In the genomic region with DNA sequence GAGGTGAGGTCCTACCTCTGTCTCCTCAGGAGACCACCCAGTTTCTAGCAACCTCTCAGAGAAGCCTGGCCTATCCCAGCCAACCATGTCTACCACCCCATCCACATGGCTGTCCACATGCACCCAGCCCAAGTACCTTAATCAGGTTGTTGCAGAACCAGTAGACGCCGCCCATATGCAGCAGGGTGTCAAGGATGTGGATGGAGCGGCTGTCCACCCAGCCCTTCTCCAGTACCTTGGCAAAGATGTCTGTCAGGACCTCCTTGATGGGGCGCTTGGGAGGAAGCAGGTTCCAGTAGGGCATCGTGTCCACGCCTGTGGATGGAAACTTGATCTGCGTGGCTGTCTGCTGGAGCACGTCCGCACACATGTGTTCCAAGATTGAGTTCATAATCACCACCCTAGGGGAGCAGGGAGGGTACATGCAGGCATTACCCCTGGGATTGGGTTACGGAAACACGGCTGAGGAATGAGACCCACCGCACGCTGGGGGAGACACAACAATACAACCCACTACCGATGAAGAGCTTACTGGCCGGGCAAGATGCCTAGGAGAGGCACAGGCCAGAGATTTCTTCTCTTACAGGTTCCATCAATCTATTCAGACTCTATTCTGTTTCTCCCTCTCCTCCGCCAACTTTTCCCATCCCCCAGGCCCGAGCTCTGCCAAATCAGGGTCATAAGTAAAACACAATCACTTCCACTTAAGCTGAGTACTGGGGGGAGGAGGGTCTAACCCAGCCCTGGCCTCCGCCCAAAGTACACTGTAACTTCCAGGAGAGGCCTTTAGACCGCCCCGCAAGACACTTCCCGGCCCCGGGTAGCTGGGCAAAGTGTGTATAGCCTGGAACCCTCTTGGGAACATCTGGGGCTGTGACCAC, we compare ENCODE assay signal across 10 mouse cellular contexts. TPM values are rescaled to one million over a fixed set of nuclear protein-coding genes. Genes with fewer than 3 reads are reported as not detected.
DNase-seq lines count a peak whose midpoint lies in the region; ATAC-seq lines count a peak whose summit lies in the region.
"Had no signal": no experiment of that assay in that cellular context is flagged by ENCODE, and none has a peak within 500 bp of the region (broad histone marks: within the 10 kb centered on the region; RNA-seq: fewer than 3 reads in every experiment).

No protein-coding gene starts in this region.

- H3K9me3 ChIP-seq in hindbrain, embryonic 14.5 days (ENCODE audit: control insufficient read depth, low read length), result no peaks in the 10 kb centered on the region
- H3K9me3 ChIP-seq in hindbrain, embryonic 11.5 days (ENCODE audit: control insufficient read depth, low read length), result no peaks in the 10 kb centered on the region
- no peaks in the 10 kb centered on the region for H3K9me3 ChIP-seq in embryonic facial prominence, embryonic 15.5 days (replicated peaks)
- H3K9me3 ChIP-seq in kidney, embryonic 14.5 days (ENCODE audit: control insufficient read depth, low read length), result no peaks in the 10 kb centered on the region

- peak; percentile 21; the same call in 1 of the 2 replicates for ATAC-seq in hindbrain, embryonic 14.5 days (ENCODE audit: low FRiP score)
- no peak for ATAC-seq in hindbrain, embryonic 11.5 days (ENCODE audit: low FRiP score)
- peak; percentile 51 for ATAC-seq in embryonic facial prominence, embryonic 15.5 days (ENCODE audit: insufficient number of reproducible peaks, low FRiP score, low TSS enrichment, low read depth)
- ATAC-seq in kidney, embryonic 14.5 days (ENCODE audit: low FRiP score, low TSS enrichment), result peak; percentile 3; the same call in 1 of the 2 replicates

- H3K27me3 ChIP-seq in hindbrain, embryonic 14.5 days (ENCODE audit: control insufficient read depth, insufficient read depth, low read length), result no peaks in the 10 kb centered on the region
- no peaks in the 10 kb centered on the region for H3K27me3 ChIP-seq in hindbrain, embryonic 11.5 days (ENCODE audit: control insufficient read depth, insufficient read depth, low read length)
- H3K27me3 ChIP-seq in embryonic facial prominence, embryonic 15.5 days, result no peaks in the 10 kb centered on the region
- no peaks in the 10 kb centered on the region for H3K27me3 ChIP-seq in kidney, embryonic 14.5 days (ENCODE audit: control insufficient read depth, insufficient read depth, low read length)
- H3K27me3 ChIP-seq: CH12.LX had no signal

- DNase-seq in hindbrain, embryonic 14.5 days (ENCODE audit: low spot score), result no peak
- no peak for DNase-seq in hindbrain, embryonic 11.5 days (ENCODE audit: low spot score)
- peak; percentile 73 for DNase-seq in lung, postnatal 25 days (ENCODE audit: low spot score)
- no peak for DNase-seq in layer of hippocampus, postnatal 25 days (ENCODE audit: extremely low spot score in 1 of 2, low spot score in 1 of 2)
- DNase-seq in thymus, postnatal 0 days (ENCODE audit: low spot score), result no peak
- DNase-seq in thymus, postnatal 4 days, result no peak

- H3K36me3 ChIP-seq in hindbrain, embryonic 14.5 days (replicated peaks; ENCODE audit: control insufficient read depth, insufficient read depth), result peaks cover 84% of the 10 kb centered on the region
- H3K36me3 ChIP-seq in hindbrain, embryonic 11.5 days (ENCODE audit: control insufficient read depth, insufficient read depth, low read length), result peaks cover 2% of the 10 kb centered on the region
- H3K36me3 ChIP-seq in embryonic facial prominence, embryonic 15.5 days, result peaks cover 56% of the 10 kb centered on the region
- peaks cover 49% of the 10 kb centered on the region for H3K36me3 ChIP-seq in kidney, embryonic 14.5 days (ENCODE audit: control insufficient read depth, insufficient read depth, low read length)

- no peak overlapping the region for H3K9ac ChIP-seq in hindbrain, embryonic 14.5 days
- no peak overlapping the region for H3K9ac ChIP-seq in hindbrain, embryonic 11.5 days (ENCODE audit: low read depth, low read length)
- no peak overlapping the region for H3K9ac ChIP-seq in embryonic facial prominence, embryonic 15.5 days
- no peak overlapping the region for H3K9ac ChIP-seq in kidney, embryonic 14.5 days (ENCODE audit: low read depth, low read length)
- H3K9ac ChIP-seq: liver, embryonic 14.5 days had no signal

- no peak overlapping the region for H3K4me2 ChIP-seq in hindbrain, embryonic 14.5 days (replicated peaks)
- H3K4me2 ChIP-seq in hindbrain, embryonic 11.5 days (replicated peaks; ENCODE audit: low read depth, low read length), result no peak overlapping the region
- 0 out of 2 replicates have a peak overlapping the region, but pooled peaks have one; percentile 3 for H3K4me2 ChIP-seq in embryonic facial prominence, embryonic 15.5 days (replicated peaks)
- H3K4me2 ChIP-seq in kidney, embryonic 14.5 days (replicated peaks; ENCODE audit: low read depth, low read length), result no peak overlapping the region

- no peaks in the 10 kb centered on the region for H3K4me1 ChIP-seq in hindbrain, embryonic 14.5 days (replicated peaks; ENCODE audit: control insufficient read depth, insufficient read depth, low read length)
- no peaks in the 10 kb centered on the region for H3K4me1 ChIP-seq in hindbrain, embryonic 11.5 days (replicated peaks; ENCODE audit: control insufficient read depth, insufficient read depth, low read length)
- H3K4me1 ChIP-seq in embryonic facial prominence, embryonic 15.5 days, result peaks cover 36% of the 10 kb centered on the region
- peaks cover 55% of the 10 kb centered on the region for H3K4me1 ChIP-seq in kidney, embryonic 14.5 days (ENCODE audit: control insufficient read depth, insufficient read depth, low read length)

- no peak overlapping the region for H3K4me3 ChIP-seq in hindbrain, embryonic 14.5 days (replicated peaks; ENCODE audit: low read length)
- no peak overlapping the region for H3K4me3 ChIP-seq in hindbrain, embryonic 11.5 days (ENCODE audit: low read depth, low read length)
- H3K4me3 ChIP-seq in embryonic facial prominence, embryonic 15.5 days (replicated peaks), result no peak overlapping the region
- H3K4me3 ChIP-seq in kidney, embryonic 14.5 days (ENCODE audit: low read length), result no peak overlapping the region

- 89% methylated on average over 22 of the region's 22 CpGs for WGBS in hindbrain, embryonic 14.5 days
- 94% methylated on average over 22 of the region's 22 CpGs for WGBS in hindbrain, embryonic 11.5 days
- 61% methylated on average over 22 of the region's 22 CpGs for whole genome bisulfite sequencing in embryonic facial prominence, embryonic 15.5 days
- WGBS in kidney, embryonic 14.5 days, result 56% methylated on average over 22 of the region's 22 CpGs

- no peak overlapping the region for H3K27ac ChIP-seq in hindbrain, embryonic 14.5 days
- no peak overlapping the region for H3K27ac ChIP-seq in hindbrain, embryonic 11.5 days (ENCODE audit: low read depth, low read length)
- peak overlapping the region; percentile 78 for H3K27ac ChIP-seq in embryonic facial prominence, embryonic 15.5 days (replicated peaks)
- H3K27ac ChIP-seq in kidney, embryonic 14.5 days (ENCODE audit: low read depth, low read length), result peak overlapping the region; percentile 74; the same call in 1 of the 2 replicates
- H3K27ac ChIP-seq: liver, embryonic 14.5 days had no signal

RNA-seq across cellular contexts. Expression of a gene that starts 6.6 kb away (rescaled TPM):
- polyA plus RNA-seq in hindbrain, embryonic 14.5 days (2014; fragmentation: Nextera tagmentation; extraction: Ambion mirVana), result not detected in 2 replicates
- polyA plus RNA-seq in hindbrain, embryonic 11.5 days (2014; fragmentation: Nextera tagmentation; extraction: Ambion mirVana), result not detected in 2 replicates
- 0.12 and 0.31 TPM in 2 replicates for polyA plus RNA-seq in embryonic facial prominence, embryonic 15.5 days (2015; fragmentation: Nextera tagmentation; extraction: Ambion mirVana)
- not detected in 2 replicates for polyA plus RNA-seq in kidney, embryonic 14.5 days (2014; fragmentation: Nextera tagmentation; extraction: Ambion mirVana)
- total RNA-seq in layer of hippocampus, postnatal 25 days (2021), result not detected
- polyA plus RNA-seq in thymus, postnatal 0 days (2015; fragmentation: Nextera tagmentation; extraction: Ambion mirVana), result not detected in 2 replicates
- total RNA-seq: CH12.LX had no signal
- polyA plus RNA-seq: liver, embryonic 14.5 days had no signal

RNA-seq across cellular contexts. Expression of a gene that starts 21.6 kb away (rescaled TPM):
- 58.4 and 62.7 TPM in 2 replicates for polyA plus RNA-seq in hindbrain, embryonic 14.5 days (2014; fragmentation: Nextera tagmentation; extraction: Ambion mirVana)
- polyA plus RNA-seq in hindbrain, embryonic 11.5 days (2014; fragmentation: Nextera tagmentation; extraction: Ambion mirVana), result 47.3 and 60.8 TPM in 2 replicates
- 52.3 and 53.3 TPM in 2 replicates for polyA plus RNA-seq in embryonic facial prominence, embryonic 15.5 days (2015; fragmentation: Nextera tagmentation; extraction: Ambion mirVana)
- 39.5 and 59.1 TPM in 2 replicates for polyA plus RNA-seq in kidney, embryonic 14.5 days (2014; fragmentation: Nextera tagmentation; extraction: Ambion mirVana)
- total RNA-seq in layer of hippocampus, postnatal 25 days (2021), result 100 to 1,000 TPM; 118 to 130 TPM
- 48.3 and 48.5 TPM in 2 replicates for polyA plus RNA-seq in thymus, postnatal 0 days (2015; fragmentation: Nextera tagmentation; extraction: Ambion mirVana)

RNA-seq across cellular contexts. Expression of a gene that starts 25.3 kb away (rescaled TPM):
- 130 and 141 TPM in 2 replicates for polyA plus RNA-seq in hindbrain, embryonic 14.5 days (2014; fragmentation: Nextera tagmentation; extraction: Ambion mirVana)
- 154 and 155 TPM in 2 replicates for polyA plus RNA-seq in hindbrain, embryonic 11.5 days (2014; fragmentation: Nextera tagmentation; extraction: Ambion mirVana)
- 204 and 214 TPM in 2 replicates for polyA plus RNA-seq in embryonic facial prominence, embryonic 15.5 days (2015; fragmentation: Nextera tagmentation; extraction: Ambion mirVana)
- polyA plus RNA-seq in kidney, embryonic 14.5 days (2014; fragmentation: Nextera tagmentation; extraction: Ambion mirVana), result 181 and 187 TPM in 2 replicates
- 100 to 1,000 TPM; 127 to 128 TPM for total RNA-seq in layer of hippocampus, postnatal 25 days (2021)
- 211 and 224 TPM in 2 replicates for polyA plus RNA-seq in thymus, postnatal 0 days (2015; fragmentation: Nextera tagmentation; extraction: Ambion mirVana)

RNA-seq across cellular contexts. Expression of a gene that starts 32.8 kb away (rescaled TPM):
- polyA plus RNA-seq in hindbrain, embryonic 14.5 days (2014; fragmentation: Nextera tagmentation; extraction: Ambion mirVana), result 165 and 181 TPM in 2 replicates
- polyA plus RNA-seq in hindbrain, embryonic 11.5 days (2014; fragmentation: Nextera tagmentation; extraction: Ambion mirVana), result 34.7 and 41.4 TPM in 2 replicates
- polyA plus RNA-seq in embryonic facial prominence, embryonic 15.5 days (2015; fragmentation: Nextera tagmentation; extraction: Ambion mirVana), result 51.0 and 51.2 TPM in 2 replicates
- polyA plus RNA-seq in kidney, embryonic 14.5 days (2014; fragmentation: Nextera tagmentation; extraction: Ambion mirVana), result 28.0 and 31.8 TPM in 2 replicates
- 1,000 to 10,000 TPM; 1,027 to 1,094 TPM for total RNA-seq in layer of hippocampus, postnatal 25 days (2021)
- 7.3 and 9.1 TPM in 2 replicates for polyA plus RNA-seq in thymus, postnatal 0 days (2015; fragmentation: Nextera tagmentation; extraction: Ambion mirVana)

RNA-seq across cellular contexts. Expression of a gene that starts 43.5 kb away (rescaled TPM):
- not detected in 2 replicates for polyA plus RNA-seq in hindbrain, embryonic 14.5 days (2014; fragmentation: Nextera tagmentation; extraction: Ambion mirVana)
- not detected in 2 replicates for polyA plus RNA-seq in hindbrain, embryonic 11.5 days (2014; fragmentation: Nextera tagmentation; extraction: Ambion mirVana)
- 11.8 and 14.0 TPM in 2 replicates for polyA plus RNA-seq in embryonic facial prominence, embryonic 15.5 days (2015; fragmentation: Nextera tagmentation; extraction: Ambion mirVana)
- 0.16 TPM in 1 of 2 replicates, not detected in the other for polyA plus RNA-seq in kidney, embryonic 14.5 days (2014; fragmentation: Nextera tagmentation; extraction: Ambion mirVana)
- not detected for total RNA-seq in layer of hippocampus, postnatal 25 days (2021)
- 0.49 and 0.80 TPM in 2 replicates for polyA plus RNA-seq in thymus, postnatal 0 days (2015; fragmentation: Nextera tagmentation; extraction: Ambion mirVana)
- total RNA-seq: CH12.LX had no signal

Comparison
In these comparisons a context has a peak if more than half of its experiments do, and no peak if none do; other contexts are left out.
1. H3K27ac ChIP-seq: peak in embryonic facial prominence, embryonic 15.5 days (single experiment) and kidney, embryonic 14.5 days (single experiment); none in hindbrain, embryonic 14.5 days (single experiment) and hindbrain, embryonic 11.5 days (single experiment).